Comparison of ENCODE assay signal across 22 mouse cellular contexts in the genomic region with DNA sequence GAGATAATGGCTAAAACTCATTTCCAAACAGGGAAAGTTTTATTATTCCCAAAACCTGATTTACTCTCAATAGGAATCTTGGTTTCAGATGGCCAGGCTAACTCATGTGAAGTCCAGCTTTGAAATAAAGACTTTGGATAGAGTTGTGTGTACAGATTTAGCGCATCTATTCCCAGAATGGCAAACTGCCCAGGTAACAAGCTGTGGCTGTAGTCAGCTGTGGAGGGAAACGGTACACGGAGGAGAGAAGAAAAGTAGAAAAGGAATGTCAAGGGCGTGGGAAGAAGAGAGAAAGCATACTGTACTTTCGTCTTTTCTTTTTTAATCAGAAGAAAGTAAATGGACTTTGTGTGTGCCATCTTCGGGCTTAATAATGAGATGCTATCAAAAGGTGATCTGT.
DNase-seq lines count a peak whose midpoint lies in the region; ATAC-seq and TF ChIP-seq lines count a peak whose summit lies in the region.
"Had no signal": no experiment of that assay in that cellular context is flagged by ENCODE, and none has a peak within 500 bp of the region (broad histone marks: within the 10 kb centered on the region; RNA-seq: fewer than 3 reads in every experiment).

No protein-coding gene starts in this region.

- intact Hi-C loops in left cerebral cortex, postnatal 36 days (cut with DNase I): no loop called here
- intact Hi-C loops in left cerebral cortex, postnatal 4 days (cut with DNase I): no loop called here

- no peak overlapping the region for H3K9ac ChIP-seq in heart, embryonic 11.5 days (ENCODE audit: low read depth, low read length)
- H3K9ac ChIP-seq: embryonic facial prominence, embryonic 13.5 days; forebrain, postnatal 0 days; hindbrain, embryonic 14.5 days; kidney, embryonic 15.5 days; lung, embryonic 15.5 days; midbrain, embryonic 12.5 days; neural tube, embryonic 15.5 days; stomach, embryonic 15.5 days had no signal

- no peak for ATAC-seq in heart, embryonic 11.5 days (replicated peaks; ENCODE audit: insufficient number of reproducible peaks, low FRiP score, low TSS enrichment)
- ATAC-seq: forebrain, postnatal 0 days; intestine, embryonic 16.5 days had no signal

- H3K4me2 ChIP-seq in heart, embryonic 11.5 days: no peak overlapping the region
- H3K4me2 ChIP-seq: embryonic facial prominence, embryonic 13.5 days; hindbrain, embryonic 14.5 days; kidney, embryonic 15.5 days; liver, embryonic 11.5 days; lung, embryonic 15.5 days; midbrain, embryonic 12.5 days; neural tube, embryonic 15.5 days; stomach, embryonic 15.5 days had no signal

- DNase-seq in cerebellum, postnatal 10 days: peak; percentile 48 to 50
- no peak for DNase-seq in cerebellum, adult 11 months
- DNase-seq in heart, adult 18-20 months: peak; percentile 15 to 41
- DNase-seq in left cerebral cortex, postnatal 36 days (ENCODE audit: low spot score in 2 of 2): peak; percentile 25 to 28
- DNase-seq in left cerebral cortex, postnatal 4 days: no peak
- DNase-seq in thymus, postnatal 36 days: no peak
- DNase-seq: cerebellum, adult 9-10 months; forebrain, postnatal 0 days; gastrocnemius, postnatal 25 days had no signal

- no peaks in the 10 kb centered on the region for H3K9me3 ChIP-seq in heart, embryonic 11.5 days (replicated peaks; ENCODE audit: control insufficient read depth, low read length)
- H3K9me3 ChIP-seq: embryonic facial prominence, embryonic 13.5 days; kidney, embryonic 15.5 days; lung, embryonic 15.5 days; midbrain, embryonic 12.5 days; neural tube, embryonic 15.5 days; stomach, embryonic 15.5 days had no signal

- no peaks in the 10 kb centered on the region for H3K36me3 ChIP-seq in heart, embryonic 11.5 days (ENCODE audit: control insufficient read depth, insufficient read depth, low read length)
- H3K36me3 ChIP-seq: embryonic facial prominence, embryonic 13.5 days; kidney, embryonic 15.5 days; lung, embryonic 15.5 days; midbrain, embryonic 12.5 days; neural tube, embryonic 15.5 days; stomach, embryonic 15.5 days had no signal

- H3K27me3 ChIP-seq in heart, embryonic 11.5 days (ENCODE audit: control insufficient read depth, insufficient read depth, low read length): no peaks in the 10 kb centered on the region
- H3K27me3 ChIP-seq: CH12.LX; embryonic facial prominence, embryonic 13.5 days; kidney, embryonic 15.5 days; lung, embryonic 15.5 days; midbrain, embryonic 12.5 days; neural tube, embryonic 15.5 days; stomach, embryonic 15.5 days had no signal

- TF ChIP-seq POLR2A in cortical plate, adult 2 months (IDR thresholded peaks at IDR 0.05; ENCODE audit: extremely low read depth, insufficient read depth, low read length): no peak

- 87% methylated on average over 6 of the region's 6 CpGs for WGBS in heart, embryonic 11.5 days (ENCODE audit: insufficient replicate concordance)

- no peaks in the 10 kb centered on the region for H3K4me1 ChIP-seq in heart, embryonic 11.5 days (ENCODE audit: control insufficient read depth, insufficient read depth, low read length)
- H3K4me1 ChIP-seq in cortical plate, adult 2 months (ENCODE audit: control insufficient read depth, insufficient read depth, low read length): no peaks in the 10 kb centered on the region; the same call in 1 of the 2 replicates
- H3K4me1 ChIP-seq: kidney, embryonic 15.5 days; lung, embryonic 15.5 days; midbrain, embryonic 12.5 days; neural tube, embryonic 15.5 days; stomach, embryonic 15.5 days had no signal

- H3K27ac ChIP-seq in heart, embryonic 11.5 days (ENCODE audit: low read depth, low read length): no peak overlapping the region
- H3K27ac ChIP-seq in cortical plate, adult 2 months (ENCODE audit: insufficient read depth, low read length): peak overlapping the region; percentile 77; the same call in 1 of the 2 replicates
- H3K27ac ChIP-seq: embryonic facial prominence, embryonic 13.5 days; hindbrain, embryonic 14.5 days; kidney, embryonic 15.5 days; lung, embryonic 15.5 days; midbrain, embryonic 12.5 days; neural tube, embryonic 15.5 days; stomach, embryonic 15.5 days had no signal

- no peak overlapping the region for H3K4me3 ChIP-seq in heart, embryonic 11.5 days (ENCODE audit: low read depth, low read length)
- H3K4me3 ChIP-seq in cortical plate, adult 2 months (ENCODE audit: insufficient read depth, low read length): no peak overlapping the region
- H3K4me3 ChIP-seq: embryonic facial prominence, embryonic 13.5 days; kidney, embryonic 15.5 days; lung, embryonic 15.5 days; midbrain, embryonic 12.5 days; myocyte; neural tube, embryonic 15.5 days; stomach, embryonic 15.5 days had no signal

- no peak for TF ChIP-seq CTCF in cortical plate, adult 2 months (IDR thresholded peaks at IDR 0.05; ENCODE audit: extremely low read depth, insufficient read depth, low read length)

Comparison
In these comparisons a context has a peak if more than half of its experiments do, and no peak if none do; other contexts are left out.
1. DNase-seq: peak in cerebellum, postnatal 10 days (2 of 2), heart, adult 18-20 months (2 of 2) and left cerebral cortex, postnatal 36 days (2 of 2); none in cerebellum, adult 11 months (single experiment), left cerebral cortex, postnatal 4 days (single experiment) and thymus, postnatal 36 days (0 of 2).